Mouse (Mus musculus) heart, embryonic 15.5 days (tissue): ENCODE results near the gene Sorcs2. TPM values are rescaled to one million over a fixed set of nuclear protein-coding genes. Genes with fewer than 3 reads are reported as not detected.

ENCODE experiments used
- microRNA-seq: library from miRNA; unstranded; fragments of <30 nt; microRNA quantifications from one replicate; pipeline ENCODE4, GENCODE M21; 2016
- polyA plus RNA-seq: library from polyadenylated mRNA; unstranded; fragments of >200 nt; fragmentation: Nextera tagmentation; extraction: Ambion mirVana; gene quantifications from 2 replicates; pipeline ENCODE4 v1.2.1, GENCODE M21; 2015

Sorcs2 gene
- polyA plus RNA-seq, 1 experiment from 2014 or later = 8.6 TPM

Small RNAs within 50 kb of the gene (microRNA-seq; reads per million reads assigned to microRNA genes)
- 49.6 reads per million, percentile 42 among the genes with 10 or more reads in this experiment for gene Mir7689

Other genes starting within 250 kb of the Sorcs2 start
- gene Psapl1, start 194.1 kb downstream of the Sorcs2 start, polyA plus RNA-seq = 0.13 and 0.20 TPM in 2 replicates
- gene Grpel1, start 66.9 kb upstream of the Sorcs2 start, polyA plus RNA-seq = 53.9 and 55.0 TPM in 2 replicates
- gene Tada2b, start 86.1 kb upstream of the Sorcs2 start, polyA plus RNA-seq = 1.5 and 1.7 TPM in 2 replicates
- 0.20 and 0.36 TPM in 2 replicates for gene Ccdc96, start 86.4 kb upstream of the Sorcs2 start, polyA plus RNA-seq
- 14.8 and 20.2 TPM in 2 replicates for gene Tbc1d14, start 195.1 kb upstream of the Sorcs2 start, polyA plus RNA-seq